Mouse (Mus musculus) kidney, adult 8-10 months (tissue): ENCODE data around the gene Trpv5.
A peak's percentile ranks its signal among the peaks of the same experiment; 100 is the strongest.

ENCODE experiments used
- DNase-seq, 2 experiments: peaks; one replicate each; pipeline ENCODE4 v3.0.0; 2022

Gene Trpv5

GRCm38 (mm10) chr6:41637927-41638506 is 42.6 kb downstream of the Trpv5 start:
- no peak for DNase-seq

DNA sequence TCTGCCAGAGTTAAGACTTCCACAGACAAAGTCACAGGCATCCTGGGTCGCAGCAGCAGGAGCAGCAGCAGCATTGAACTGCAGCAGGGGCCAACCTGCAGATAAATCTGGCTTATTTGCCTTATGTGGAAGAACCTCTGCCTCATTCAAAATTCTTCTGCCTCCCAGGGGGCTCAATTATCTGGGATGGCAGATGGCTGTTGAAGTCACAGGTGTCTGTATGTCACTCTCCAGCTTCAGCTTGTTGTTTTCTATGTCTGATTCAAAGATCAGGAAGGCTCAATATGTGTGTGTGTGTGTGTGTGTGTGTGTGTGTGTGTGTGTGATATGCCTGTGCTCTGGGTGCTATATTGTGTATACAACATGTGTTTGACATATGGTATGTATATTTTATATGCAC is 43.2 kb downstream of the Trpv5 start:
- no peak for DNase-seq

- no peak for DNase-seq
These were observed 44.4 kb downstream of the Trpv5 start, which contains the start of gene Trpv6 for GRCm38 (mm10) chr6:41636178-41636577. Gene Trpv6, minus strand, starts transcription at chr6:41636405.

DNA sequence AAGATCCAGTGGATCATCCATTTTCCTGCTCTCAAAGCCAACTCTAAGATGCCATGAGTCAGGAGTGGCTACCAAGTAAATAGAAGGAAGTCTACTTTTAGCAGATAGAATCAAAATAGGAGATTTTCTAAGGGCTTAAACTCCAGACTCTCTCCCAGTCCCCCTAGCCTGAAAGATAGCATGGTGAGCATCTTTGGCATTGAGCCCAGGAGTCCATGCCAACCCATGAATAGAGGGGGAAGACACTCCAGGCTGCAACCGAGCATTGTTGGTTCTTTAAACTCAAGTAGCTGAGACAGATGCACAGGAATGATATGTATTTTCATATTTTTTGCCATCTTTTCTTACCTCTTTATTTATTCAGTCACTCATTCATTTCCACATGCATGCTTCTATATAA is 45.4 kb downstream of the Trpv5 start:
- no peak for DNase-seq

DNA sequence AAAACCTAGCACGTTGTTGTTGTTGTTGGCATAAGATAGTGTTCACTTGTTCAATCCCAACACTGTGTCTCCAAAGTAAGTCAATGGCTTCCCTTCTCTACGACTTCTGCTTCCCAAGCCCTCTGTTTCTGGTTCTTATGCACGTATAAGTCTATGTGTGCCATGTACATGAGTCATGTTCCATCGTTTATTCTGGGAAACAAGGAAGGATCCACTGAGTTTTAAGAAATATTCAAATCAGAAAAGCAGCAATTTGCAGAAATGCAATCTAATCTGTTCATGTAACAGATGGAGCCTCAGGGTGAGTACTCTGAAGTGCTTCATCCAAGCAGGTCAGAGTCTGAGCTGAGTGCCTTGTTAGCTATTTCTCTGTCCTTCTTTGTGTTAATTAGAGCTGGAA is 49.0 kb downstream of the Trpv5 start:
- no peak for DNase-seq

DNA sequence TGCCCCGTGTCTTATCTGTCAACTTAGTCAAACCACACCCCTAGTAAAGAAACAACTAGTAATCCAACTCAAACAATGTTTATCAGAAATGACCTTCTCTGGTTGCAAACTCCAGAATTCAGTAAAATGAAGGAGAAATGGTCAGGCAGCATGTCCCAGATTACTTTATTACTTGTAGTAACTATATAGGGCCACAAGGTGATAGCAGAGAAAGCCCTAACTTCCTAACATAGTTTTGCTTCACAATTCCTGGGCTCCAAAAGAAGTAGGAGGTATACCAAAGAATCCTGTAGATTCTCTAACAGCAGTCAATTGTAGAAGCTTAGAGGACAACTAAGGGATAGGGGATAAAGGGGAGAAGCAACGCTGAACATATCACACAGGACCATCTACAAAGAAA is 49.8 kb downstream of the Trpv5 start:
- no peak for DNase-seq

DNA sequence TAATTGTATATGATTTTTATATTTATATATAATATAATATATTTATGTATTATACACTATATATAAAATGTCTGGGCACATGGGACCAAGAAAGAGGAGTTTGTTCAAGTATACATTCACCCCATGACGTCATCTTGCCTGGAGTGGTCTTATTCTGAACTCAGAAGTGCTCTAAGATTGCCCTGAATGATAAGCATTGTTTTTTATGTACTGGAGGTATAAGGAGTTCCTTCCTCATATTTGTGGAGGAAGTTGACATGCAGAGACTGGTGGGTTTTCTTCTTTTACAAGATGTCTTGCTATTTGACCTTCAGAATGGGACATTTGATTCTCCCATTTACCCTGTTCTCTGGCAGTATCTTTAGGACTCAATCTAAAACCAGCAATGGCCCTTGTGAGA is 52.4 kb downstream of the Trpv5 start:
- no peak for DNase-seq

DNA sequence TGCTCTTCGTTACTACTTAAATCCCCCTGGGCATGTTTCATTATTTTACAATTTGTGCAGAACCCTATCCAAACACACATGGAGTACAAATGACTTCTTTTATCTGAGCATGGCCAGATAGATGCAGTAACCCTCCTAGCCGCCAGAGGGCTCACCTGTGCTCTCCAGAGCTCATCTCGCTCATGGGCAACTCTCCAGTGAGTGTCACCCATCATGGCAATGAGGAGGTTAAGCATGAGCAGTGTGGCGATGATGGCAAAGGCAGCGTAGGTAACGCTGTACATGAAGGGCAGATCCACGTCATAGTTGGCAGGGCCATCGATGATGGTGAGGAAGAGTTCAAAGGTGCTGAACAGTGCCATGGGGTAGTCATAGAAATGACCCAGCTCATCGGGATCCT is 57.9 kb downstream of the Trpv5 start:
- DNase-seq, result no peak

GRCm38 (mm10) chr6:41621241-41621990 is 59.2 kb downstream of the Trpv5 start:
- DNase-seq, result no peak

DNA sequence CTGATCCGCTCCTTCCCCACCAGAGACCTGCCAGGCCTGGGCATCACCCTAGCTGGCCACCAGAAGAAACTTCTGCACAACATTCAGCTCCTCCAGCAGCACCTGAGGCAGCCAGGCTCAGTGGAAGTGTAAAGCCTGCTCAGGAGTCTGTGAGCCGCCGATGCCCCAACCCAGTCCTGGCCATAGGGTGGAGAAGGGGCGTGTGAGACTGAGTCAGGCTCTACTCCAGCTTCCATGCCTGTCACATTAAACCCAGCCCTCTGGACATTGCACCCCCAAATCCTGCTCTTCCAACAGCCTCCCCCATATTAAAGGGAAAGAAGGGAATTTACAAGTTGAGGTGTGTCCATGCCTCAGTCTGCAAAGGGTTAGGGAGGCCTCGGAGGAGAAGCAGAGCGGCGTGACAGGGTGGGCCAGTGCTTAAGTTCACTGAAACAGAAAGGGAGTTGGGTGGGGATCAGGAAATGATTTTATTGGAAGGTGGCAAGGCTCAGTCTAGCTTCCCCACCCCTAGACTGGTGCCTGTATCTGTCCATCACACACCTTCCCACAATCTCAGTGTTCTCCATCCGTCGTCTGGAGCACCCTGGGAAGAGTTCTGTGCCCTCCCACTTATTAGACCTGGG is 60.3 kb downstream of the Trpv5 start:
- no peak for DNase-seq

DNA sequence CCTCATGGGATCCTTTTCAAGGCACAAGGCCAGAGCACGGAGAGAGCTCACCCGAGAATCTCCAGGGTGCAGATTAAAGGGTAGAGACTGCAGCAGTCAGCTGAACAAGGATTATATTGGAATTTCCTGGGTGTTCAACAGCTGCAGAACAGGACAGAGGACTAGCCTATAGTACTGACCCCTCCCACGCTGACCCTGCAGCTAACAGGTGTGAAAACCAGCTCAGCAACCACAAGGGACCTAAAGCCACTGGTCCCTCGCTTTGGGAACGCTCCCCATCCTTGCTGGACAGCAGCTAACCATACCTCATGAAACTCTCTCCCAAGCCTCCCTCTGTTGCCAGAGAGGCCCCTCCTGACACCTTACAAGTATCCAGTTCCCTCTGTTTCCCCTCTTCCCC is 72.9 kb downstream of the Trpv5 start:
- DNase-seq, result no peak

- peak in 1 of 2 experiments; percentile 15 for DNase-seq
These were observed 74.4 kb downstream of the Trpv5 start for GRCm38 (mm10) chr6:41606214-41606613.

GRCm38 (mm10) chr6:41605794-41606104 is 74.8 kb downstream of the Trpv5 start:
- DNase-seq, result no peak

DNA sequence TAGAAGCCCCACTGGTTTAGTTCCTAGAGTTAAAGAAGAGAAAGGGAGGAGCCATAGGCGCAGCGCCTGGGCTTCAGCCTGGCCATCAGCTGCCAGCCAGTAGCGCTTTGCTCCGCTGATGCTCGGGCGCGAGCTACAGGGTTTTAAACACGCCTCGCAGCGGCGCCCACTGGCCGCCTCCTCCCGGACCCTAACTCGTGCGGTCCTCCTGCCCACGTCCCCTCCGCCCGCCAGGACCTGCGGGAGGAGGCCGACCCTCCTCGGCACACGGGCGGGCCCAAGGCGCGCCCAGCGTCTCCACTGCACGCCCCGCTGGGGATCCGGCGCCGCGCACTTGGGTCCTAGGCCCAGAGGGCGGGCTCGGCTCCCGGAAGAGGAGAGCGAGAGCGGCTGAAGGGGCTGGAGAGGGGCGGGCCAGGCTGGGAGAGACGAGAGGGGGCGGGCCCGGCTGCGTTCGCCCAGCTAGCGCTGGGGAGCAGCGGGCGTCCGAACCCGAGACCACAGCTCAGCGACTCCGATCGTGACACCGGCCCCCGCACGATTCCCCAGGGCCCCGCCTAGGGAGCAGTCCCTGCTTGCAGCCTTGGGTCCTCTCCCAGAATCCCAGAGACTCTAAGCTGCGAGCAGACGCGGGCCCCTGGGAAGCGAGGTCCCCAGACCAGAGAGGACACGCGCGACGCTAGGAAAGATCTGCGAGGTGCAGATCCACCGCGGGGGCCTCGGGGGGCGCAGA is 75.3 kb downstream of the Trpv5 start, which contains the start of gene Ephb6:
Ephb6 (plus strand) TSS at position 422 of the 733 bp plus-strand sequence.
- peak in 1 of 2 experiments; percentile 31 for DNase-seq

GRCm38 (mm10) chr6:41604401-41605050 is 76.0 kb downstream of the Trpv5 start:
- DNase-seq, result peak in 1 of 2 experiments; percentile 23
